Mouse (Mus musculus): ENCODE results near the gene Adgrg1.

Gene Adgrg1

DNA sequence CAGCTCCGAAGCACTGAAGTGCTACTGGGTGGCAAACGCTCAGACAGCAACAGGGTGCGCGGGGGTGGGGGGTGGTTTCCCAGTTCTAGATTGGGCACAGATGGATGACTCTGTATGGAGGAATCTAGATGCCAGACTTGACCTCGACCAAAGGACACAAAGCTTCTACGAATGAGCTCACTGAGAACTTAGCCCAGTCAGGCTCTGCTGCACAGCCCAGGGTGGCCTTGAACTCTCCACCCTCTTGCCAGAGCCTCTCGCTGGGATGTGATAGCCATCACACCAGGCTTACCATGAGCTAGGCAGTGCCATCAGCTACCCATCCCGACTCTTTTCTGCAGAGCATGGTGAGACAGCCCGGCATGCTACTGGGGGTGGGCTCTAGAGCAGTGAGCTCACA, 765 bp upstream of the Adgrg1 start:
- no peak for DNase-seq (ENCODE audit: extremely low read depth, low read depth, low spot score)

- DNase-seq (ENCODE audit: extremely low read depth, low read depth, low spot score), result peak; percentile 65
These were observed 2.3 kb downstream of the Adgrg1 start for GRCm38 (mm10) chr8:94976651-94977417.

GRCm38 (mm10) chr8:94978131-94978530, 3.6 kb downstream of the Adgrg1 start:
- no peak for DNase-seq (ENCODE audit: extremely low read depth, low read depth, low spot score)

- no peak for DNase-seq (ENCODE audit: extremely low read depth, low read depth, low spot score)
These were observed 4.2 kb downstream of the Adgrg1 start for GRCm38 (mm10) chr8:94978593-94979319.

DNA sequence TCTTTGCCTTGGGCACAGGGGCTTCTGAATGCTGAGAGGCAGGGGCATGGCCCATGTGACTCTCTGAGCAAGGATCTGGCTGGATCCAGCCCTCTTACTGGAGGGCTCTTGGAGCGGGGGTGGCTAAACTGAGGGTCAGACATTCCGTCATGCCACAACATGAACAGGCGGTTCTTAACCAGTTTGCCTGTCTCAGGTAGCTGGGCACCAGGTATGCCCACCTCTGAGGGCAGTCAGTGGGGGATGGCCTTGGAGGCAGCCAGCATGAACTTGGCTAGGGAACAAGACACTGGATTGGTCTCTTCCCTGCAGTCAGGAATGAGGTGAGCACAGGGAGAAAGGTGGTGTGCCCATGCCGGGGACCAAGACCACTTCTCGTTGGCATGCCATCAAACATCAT, 5.6 kb downstream of the Adgrg1 start:
- no peak for DNase-seq (ENCODE audit: extremely low read depth, low read depth, low spot score)

DNA sequence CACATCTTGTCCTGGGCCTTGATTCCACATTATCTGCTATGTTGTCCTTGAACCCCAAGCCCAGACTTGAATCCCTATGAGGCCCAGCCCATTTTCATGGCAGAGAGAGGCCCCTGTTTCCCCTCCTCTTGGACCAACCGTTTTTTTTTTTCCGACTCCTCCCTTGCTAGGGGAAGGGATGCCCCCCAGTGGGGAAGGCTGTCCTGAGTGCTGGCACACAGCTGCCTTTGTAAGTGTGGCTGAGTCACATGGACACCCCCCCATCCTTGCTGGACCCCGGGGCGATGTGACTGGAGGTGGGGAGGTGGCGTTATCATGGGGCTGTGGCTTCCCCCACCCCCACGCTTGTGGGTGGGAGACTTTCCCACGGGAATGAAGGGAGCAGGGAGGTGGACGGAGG, 6.4 kb downstream of the Adgrg1 start:
- no peak for DNase-seq (ENCODE audit: extremely low read depth, low read depth, low spot score)

GRCm38 (mm10) chr8:94981848-94982247, 7.3 kb downstream of the Adgrg1 start:
- no peak for DNase-seq (ENCODE audit: extremely low read depth, low read depth, low spot score)

- peak; percentile 74 for DNase-seq (ENCODE audit: extremely low read depth, low read depth, low spot score)
These were observed 8.6 kb downstream of the Adgrg1 start for GRCm38 (mm10) chr8:94983146-94983545.

DNA sequence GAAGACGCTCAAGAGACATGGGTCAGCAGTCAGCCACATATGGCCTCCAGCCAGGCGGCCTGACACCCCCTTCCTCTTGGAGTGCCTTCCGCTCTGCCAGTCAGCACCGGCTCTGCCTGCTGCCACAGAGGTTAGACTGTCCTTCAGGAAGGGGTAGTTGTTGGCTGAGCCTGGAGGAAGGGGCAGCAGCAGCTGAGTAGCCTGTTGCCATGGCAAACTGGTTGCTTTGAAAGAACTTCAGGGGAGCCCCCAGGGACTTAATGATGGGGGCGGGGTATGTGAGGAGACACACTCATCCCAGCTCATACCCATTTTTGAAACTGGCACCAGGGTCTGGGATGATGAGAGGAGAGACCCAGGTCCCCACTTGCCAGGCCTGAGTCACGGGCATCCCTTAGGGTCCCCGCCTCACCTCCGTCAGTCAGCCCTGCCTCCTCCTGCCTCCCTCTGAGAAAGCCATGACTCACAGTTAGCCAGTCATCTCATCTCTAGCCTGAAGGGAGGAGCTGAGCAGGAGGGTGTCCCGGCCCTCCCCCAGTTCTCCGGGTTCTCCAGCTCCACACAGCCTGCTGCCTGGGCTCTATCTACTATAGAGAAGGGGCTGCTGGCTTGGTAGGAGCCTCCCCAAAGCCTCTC, 9.4 kb downstream of the Adgrg1 start:
- DNase-seq (ENCODE audit: extremely low read depth, low read depth, low spot score), result no peak

- DNase-seq (ENCODE audit: extremely low read depth, low read depth, low spot score), result no peak
These were observed 10.5 kb downstream of the Adgrg1 start for GRCm38 (mm10) chr8:94985023-94985422.

- no peak for DNase-seq (ENCODE audit: extremely low read depth, low read depth, low spot score)
These were observed 12.1 kb downstream of the Adgrg1 start for GRCm38 (mm10) chr8:94986676-94987075.

- DNase-seq (ENCODE audit: extremely low read depth, low read depth, low spot score), result no peak
These were observed 13.0 kb downstream of the Adgrg1 start for GRCm38 (mm10) chr8:94987553-94987952.

DNA sequence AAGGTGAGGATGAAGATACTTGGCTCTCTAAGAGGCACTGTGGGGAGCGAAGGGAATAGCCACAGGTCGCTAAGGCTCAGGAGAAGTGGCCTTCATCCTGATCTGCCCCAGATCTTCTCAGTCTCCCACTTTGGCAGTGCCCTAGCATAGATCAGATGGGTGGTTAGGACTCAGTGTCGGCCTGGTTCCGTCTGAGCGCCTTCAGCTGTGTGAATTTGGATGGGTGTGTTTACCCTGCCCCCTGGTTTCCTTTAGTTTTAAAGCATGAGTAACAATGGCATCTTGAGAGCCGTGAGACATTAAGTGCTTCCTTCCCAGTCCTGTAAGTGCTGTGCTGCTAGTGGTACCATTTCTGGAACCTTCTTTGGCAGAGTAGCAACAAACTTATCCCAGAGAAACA, 14.1 kb downstream of the Adgrg1 start:
- no peak for DNase-seq (ENCODE audit: extremely low read depth, low read depth, low spot score)

GRCm38 (mm10) chr8:94989711-94990110, 15.2 kb downstream of the Adgrg1 start:
- no peak for DNase-seq (ENCODE audit: extremely low read depth, low read depth, low spot score)

DNA sequence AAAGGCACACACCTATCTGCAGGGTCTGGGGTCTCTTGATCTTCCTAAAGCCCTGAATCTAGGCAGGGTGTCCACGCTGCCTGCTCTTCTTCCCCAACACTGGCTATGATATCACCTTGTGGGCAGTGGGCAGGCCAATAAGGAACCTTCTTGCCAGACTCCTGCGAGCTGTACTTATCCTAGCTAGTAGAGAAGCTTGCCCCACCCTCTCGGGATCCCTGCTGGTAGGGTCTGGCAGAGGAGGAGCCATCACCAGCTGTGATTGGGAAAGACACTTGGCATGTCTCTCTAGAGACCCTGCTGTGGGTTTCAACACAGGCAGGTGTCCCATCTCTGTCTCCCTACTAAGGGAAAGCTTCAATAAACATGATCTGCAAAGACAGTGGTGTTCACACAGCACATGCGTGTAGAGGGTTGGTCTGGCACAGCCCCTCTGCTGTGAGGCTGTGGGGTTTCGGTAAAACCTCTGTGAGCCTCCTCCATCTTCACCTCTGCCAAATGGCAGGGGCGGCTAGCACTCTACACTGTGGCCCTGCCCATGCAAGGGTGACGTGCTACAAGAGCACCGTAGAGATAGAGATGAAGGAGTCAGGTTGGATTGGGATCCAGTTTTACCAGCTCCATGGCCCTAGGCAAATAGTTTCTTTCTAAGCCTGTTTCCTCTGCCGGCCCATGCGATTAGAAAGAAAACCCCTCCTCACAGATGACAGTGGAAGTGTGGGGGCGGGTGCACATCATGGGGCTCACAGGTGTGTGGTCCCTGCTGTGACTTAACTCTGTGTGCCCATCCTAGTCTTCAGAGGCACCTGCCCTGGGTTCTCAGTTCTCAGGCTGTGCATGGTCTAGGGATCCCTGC, 16.3 kb downstream of the Adgrg1 start:
- peak; percentile 66 for DNase-seq (ENCODE audit: extremely low read depth, low read depth, low spot score)

- no peak for DNase-seq (ENCODE audit: extremely low read depth, low read depth, low spot score)
These were observed 17.0 kb downstream of the Adgrg1 start for GRCm38 (mm10) chr8:94991454-94991994.

GRCm38 (mm10) chr8:94992010-94992409, 17.5 kb downstream of the Adgrg1 start:
- no peak for DNase-seq (ENCODE audit: extremely low read depth, low read depth, low spot score)

DNA sequence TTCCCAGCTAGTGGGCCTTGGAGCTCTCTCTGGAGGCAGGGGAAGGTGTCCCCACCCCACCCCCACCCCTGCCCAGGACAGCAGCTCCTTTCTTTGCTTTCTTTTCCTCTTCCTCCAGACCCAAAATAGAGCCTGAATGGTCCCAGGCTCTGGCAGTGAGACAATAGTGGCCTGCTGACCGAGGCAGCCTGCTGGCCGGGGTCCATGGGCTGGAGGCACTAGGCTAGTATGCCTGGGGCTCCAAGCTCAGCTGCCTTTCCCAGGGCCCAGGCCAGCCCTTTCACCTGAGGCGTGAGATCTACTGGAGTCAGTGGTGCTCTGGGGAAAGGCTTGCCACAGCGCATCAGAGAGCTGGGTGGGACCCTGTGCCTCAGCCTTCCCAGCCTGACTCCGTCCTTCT, 18.0 kb downstream of the Adgrg1 start:
- no peak for DNase-seq (ENCODE audit: extremely low read depth, low read depth, low spot score)

DNA sequence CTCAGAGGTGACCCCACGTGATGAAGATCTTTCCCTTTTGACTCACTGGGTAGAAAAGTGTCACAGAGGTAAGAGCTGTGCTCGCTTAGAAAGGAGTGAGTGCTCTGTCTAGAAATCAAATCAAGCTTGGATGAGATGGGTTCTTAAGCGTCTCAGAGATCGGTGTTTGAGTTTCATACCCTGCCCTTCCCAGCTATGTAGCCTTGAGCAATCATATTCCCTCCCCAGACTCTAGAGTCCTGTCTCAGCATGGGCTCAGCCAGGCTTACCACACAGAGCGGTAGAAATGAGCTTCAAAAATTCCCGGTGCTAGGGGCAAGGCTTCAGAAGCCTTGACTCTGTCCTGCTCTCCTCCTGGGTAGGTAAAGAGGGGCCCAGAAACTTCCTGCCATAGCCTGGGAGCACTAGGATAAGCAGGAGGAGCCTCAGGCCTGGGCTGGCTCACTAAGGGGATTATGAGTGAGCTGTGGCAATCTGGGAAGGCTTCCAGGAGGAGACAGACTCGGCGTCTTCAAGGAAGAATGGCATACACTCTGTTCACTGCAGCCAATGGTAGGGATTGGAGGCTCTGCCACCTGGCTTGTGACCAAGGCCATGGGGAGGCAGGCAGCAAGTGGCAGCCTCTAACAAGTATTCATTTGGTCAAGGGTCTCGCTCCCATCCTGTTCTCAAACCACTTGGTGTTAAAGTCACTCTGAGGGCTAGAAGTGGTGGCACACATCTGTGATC, 18.6 kb downstream of the Adgrg1 start:
- DNase-seq (ENCODE audit: extremely low read depth, low read depth, low spot score), result no peak

GRCm38 (mm10) chr8:94994006-94994405, 19.5 kb downstream of the Adgrg1 start:
- no peak for DNase-seq (ENCODE audit: extremely low read depth, low read depth, low spot score)
